Mouse (Mus musculus) kidney, postnatal 0 days (tissue): ENCODE data around the gene Hcn3. TPM values are rescaled to one million over a fixed set of nuclear protein-coding genes. Genes with fewer than 3 reads are reported as not detected.
A peak's percentile ranks its signal among the peaks of the same experiment; 100 is the strongest.

Source experiments
- ATAC-seq: fragments of 200-750 bp; cut with Nextera tagmentation; replicated peaks from 2 replicates; pipeline ENCODE4 v1.8.0; 2017; ENCODE audit warnings: low read depth, moderate number of reproducible peaks, moderate TSS enrichment, moderate library complexity; ENCODE audit not compliant: low FRiP score
- DNase-seq: peaks from one replicate; pipeline ENCODE4 v3.0.0-alpha.2; 2016; ENCODE audit warnings: low spot score
- H3K27ac ChIP-seq: fragments of 300-500 bp; sonication (generic); 2 replicates; pipeline ENCODE4 v1.5.1; 2014; ENCODE audit warnings: mild to moderate bottlenecking
- H3K27me3 ChIP-seq: fragments of 300-500 bp; sonication (generic); 2 replicates; pipeline ENCODE4 v1.6.1; 2014; ENCODE audit warnings: low read length, mixed read lengths; ENCODE audit not compliant: insufficient read depth
- H3K36me3 ChIP-seq: fragments of 300-500 bp; sonication (generic); 2 replicates; pipeline ENCODE4 v1.6.1; 2014; ENCODE audit warnings: low read length, mixed read lengths; ENCODE audit not compliant: insufficient read depth
- H3K4me1 ChIP-seq: fragments of 300-500 bp; sonication (generic); replicated peaks from 2 replicates; pipeline ENCODE4 v1.6.1; 2014; ENCODE audit warnings: antibody characterized with exemption, low read length, mixed read lengths; ENCODE audit not compliant: insufficient read depth
- H3K4me2 ChIP-seq: fragments of 300-500 bp; sonication (generic); 2 replicates; pipeline ENCODE4 v1.6.1; 2014; ENCODE audit warnings: mild to moderate bottlenecking, low read length, moderate library complexity, mixed read lengths
- H3K4me3 ChIP-seq: fragments of 300-500 bp; sonication (generic); replicated peaks from 2 replicates; pipeline ENCODE4 v1.5.1; 2014; ENCODE audit warnings: low read depth, low read length
- H3K9ac ChIP-seq: fragments of 300-500 bp; sonication (generic); 2 replicates; pipeline ENCODE4 v1.6.1; 2014; ENCODE audit warnings: low read depth, low read length
- H3K9me3 ChIP-seq: fragments of 300-500 bp; sonication (generic); replicated peaks from 2 replicates; pipeline ENCODE4 v1.6.1; 2016; ENCODE audit warnings: low read length, inconsistent platforms, mixed read lengths
- CTCF ChIP-seq: IDR thresholded peaks from 2 replicates; pipeline ENCODE4 v1.5.1; 2016; ENCODE audit warnings: antibody characterized with exemption, low read depth, mild to moderate bottlenecking, moderate library complexity
- WGBS: fragments of 180-500 bp; shearing (Covaris S2); extraction: QIAGEN DNeasy Blood & Tissue Kit; methylation state at CpG from one replicate; pipeline ENCODE4 v1.1.7; 2014; 5-methylcytosine and 5-hydroxymethylcytosine counted together
- polyA plus RNA-seq: library from polyadenylated mRNA; unstranded; fragments of >200 nt; fragmentation: Nextera tagmentation; extraction: Ambion mirVana; gene quantifications from 2 replicates; pipeline ENCODE4 v1.2.1, GENCODE M21; 2015

Hcn3 gene
- polyA plus RNA-seq, 1 experiment from 2014 or later, result 0.91 TPM

- ATAC-seq (no peak), DNase-seq (no peak)
- peaks cover 11% of the 10 kb centered on the region for H3K4me1 ChIP-seq
- no peaks in the 10 kb centered on the region for H3K36me3 ChIP-seq
- no peak overlapping the region for H3K4me2 ChIP-seq
- WGBS, result 82% methylated on average over 8 of the region's 8 CpGs
- no peak overlapping the region for H3K27ac ChIP-seq
- TF ChIP-seq CTCF, result no peak
- no peak overlapping the region for H3K4me3 ChIP-seq
- H3K9me3 ChIP-seq, result no peaks in the 10 kb centered on the region
- H3K27me3 ChIP-seq, result no peaks in the 10 kb centered on the region
- no peak overlapping the region for H3K9ac ChIP-seq
Measured at GRCm38 (mm10) chr3:89190436-89190835, 30.4 kb upstream of the Hcn3 start.

GRCm38 (mm10) chr3:89188478-89188875 is 28.5 kb upstream of the Hcn3 start:
- Histone ChIP-seq H3K27ac (no peak overlapping the region), H3K4me1 (peaks cover 18% of the 10 kb centered on the region; the same call in 1 of the 2 replicates), H3K4me3 (no peak overlapping the region), H3K9ac (no peak overlapping the region), H3K9me3 (no peaks in the 10 kb centered on the region), H3K27me3 (no peaks in the 10 kb centered on the region), H3K4me2 (no peak overlapping the region), H3K36me3 (no peaks in the 10 kb centered on the region)
- TF ChIP-seq CTCF, result no peak
- 61% methylated on average over 12 of the region's 12 CpGs for WGBS
- DNase-seq (no peak), ATAC-seq (no peak)

GRCm38 (mm10) chr3:89187690-89188477 is 27.9 kb upstream of the Hcn3 start:
- Histone ChIP-seq H3K4me3 (no peak overlapping the region), H3K4me1 (peaks cover 20% of the 10 kb centered on the region; the same call in 1 of the 2 replicates), H3K27me3 (no peaks in the 10 kb centered on the region), H3K36me3 (no peaks in the 10 kb centered on the region), H3K9ac (no peak overlapping the region), H3K4me2 (0 out of 2 replicates have a peak overlapping the region, but pooled peaks have one; percentile 28), H3K9me3 (no peaks in the 10 kb centered on the region), H3K27ac (no peak overlapping the region)
- 61% methylated on average over 18 of the region's 18 CpGs for WGBS
- ATAC-seq (no peak), DNase-seq (no peak)
- no peak for TF ChIP-seq CTCF

GRCm38 (mm10) chr3:89187197-89187596 is 27.2 kb upstream of the Hcn3 start:
- H3K36me3 ChIP-seq, result no peaks in the 10 kb centered on the region
- 43% methylated on average over 20 of the region's 23 CpGs for WGBS
- H3K4me3 ChIP-seq, result no peak overlapping the region
- no peak for DNase-seq
- H3K4me2 ChIP-seq, result peak overlapping the region; percentile 28; the same call in 1 of the 2 replicates
- no peak for TF ChIP-seq CTCF
- no peaks in the 10 kb centered on the region for H3K9me3 ChIP-seq
- H3K27ac ChIP-seq, result no peak overlapping the region
- no peak for ATAC-seq
- peaks cover 20% of the 10 kb centered on the region; the same call in 1 of the 2 replicates for H3K4me1 ChIP-seq
- no peak overlapping the region for H3K9ac ChIP-seq
- no peaks in the 10 kb centered on the region for H3K27me3 ChIP-seq

- peak overlapping the region; percentile 73; the same call in 1 of the 2 replicates for H3K27ac ChIP-seq
- H3K4me3 ChIP-seq, result peak overlapping the region; percentile 61
- no peaks in the 10 kb centered on the region for H3K27me3 ChIP-seq
- peak overlapping the region; percentile 99 for H3K4me2 ChIP-seq
- peaks cover 23% of the 10 kb centered on the region; the same call in 1 of the 2 replicates for H3K36me3 ChIP-seq
- no peaks in the 10 kb centered on the region for H3K9me3 ChIP-seq
- peaks cover 20% of the 10 kb centered on the region; the same call in 1 of the 2 replicates for H3K4me1 ChIP-seq
- 64% methylated on average over 6 of the region's 6 CpGs for WGBS
- no peak for TF ChIP-seq CTCF
- peak overlapping the region; percentile 75; the same call in 1 of the 2 replicates for H3K9ac ChIP-seq
- no peak for ATAC-seq
- DNase-seq, result no peak
Measured at GRCm38 (mm10) chr3:89183959-89184315, 23.9 kb upstream of the Hcn3 start.

GRCm38 (mm10) chr3:89183058-89183958 is 23.3 kb upstream of the Hcn3 start, which contains the start of gene Fam189b:
Gene Fam189b, plus strand, starts transcription at chr3:89183143.
- Histone ChIP-seq H3K4me3 (peak within 1 kb of the TSS; percentile 61), H3K27ac (peak within 1 kb of the TSS; percentile 73), H3K4me1 (peaks cover 23% of the 10 kb centered on the region; the same call in 1 of the 2 replicates), H3K9ac (peak within 1 kb of the TSS; percentile 75), H3K27me3 (no peaks in the 10 kb centered on the region), H3K9me3 (no peaks in the 10 kb centered on the region), H3K36me3 (peaks cover 25% of the 10 kb centered on the region; the same call in 1 of the 2 replicates), H3K4me2 (peak within 1 kb of the TSS; percentile 99)
- peak; percentile 95 for DNase-seq
- ATAC-seq, result peak; percentile 87
- 6% methylated on average over 38 of the region's 39 CpGs for WGBS
- peak; percentile 31; the same call in 1 of the 2 replicates for TF ChIP-seq CTCF
